Mouse (Mus musculus) kidney, adult 2 months (tissue): ENCODE data around the gene Cct5. TPM values are rescaled to one million over a fixed set of nuclear protein-coding genes. Genes with fewer than 3 reads are reported as not detected.

ENCODE experiments used
- DNase-seq: peaks from one replicate; pipeline ENCODE4 v3.0.0; 2021
- H3K27ac ChIP-seq: fragments of 200-500 bp; 2 replicates; pipeline ENCODE4 v1.5.1; 2012; ENCODE audit warnings: low read depth, low read length, control low read depth, inconsistent platforms; ENCODE audit not compliant: insufficient read depth
- H3K27me3 ChIP-seq: fragments of 200-500 bp; replicated peaks from 2 replicates; pipeline ENCODE4 v1.6.1; 2012; ENCODE audit warnings: mild to moderate bottlenecking, moderate library complexity, low read length, inconsistent platforms; ENCODE audit not compliant: control insufficient read depth, insufficient read depth
- H3K36me3 ChIP-seq: fragments of 200-500 bp; 2 replicates; pipeline ENCODE4 v1.6.1; 2012; ENCODE audit warnings: mild to moderate bottlenecking, moderate library complexity, low read length, inconsistent platforms; ENCODE audit not compliant: control insufficient read depth, insufficient read depth
- H3K4me1 ChIP-seq: fragments of 200-500 bp; 2 replicates; pipeline ENCODE4 v1.6.1; 2011; ENCODE audit warnings: low read length; ENCODE audit not compliant: control insufficient read depth, insufficient read depth
- H3K4me3 ChIP-seq: fragments of 200-500 bp; 2 replicates; pipeline ENCODE4 v1.5.1; 2011; ENCODE audit warnings: mild to moderate bottlenecking, low read depth, low read length, control low read depth; ENCODE audit not compliant: insufficient read depth
- CTCF ChIP-seq: fragments of 200-500 bp; conservative IDR thresholded peaks from 2 replicates; pipeline ENCODE4 v1.5.1; 2011; ENCODE audit warnings: low read depth, mild to moderate bottlenecking, control low read depth, low read length, moderate library complexity, mixed read lengths; ENCODE audit not compliant: insufficient read depth, insufficient read length
- POLR2A ChIP-seq: fragments of 200-500 bp; IDR thresholded peaks from one replicate; pipeline ENCODE4 v1.6.1; 2011; ENCODE audit warnings: low read depth, low read length, control low read depth
- WGBS: fragments of 180-500 bp; shearing (Covaris S2); methylation state at CpG from one replicate; pipeline ENCODE4 v1.1.7; 2018; 5-methylcytosine and 5-hydroxymethylcytosine counted together
- polyA plus RNA-seq: library from polyadenylated mRNA; depleted of rRNA; stranded (reverse); fragments of >200 nt; gene quantifications from 2 replicates; pipeline ENCODE4 v1.2.3, GENCODE M21; 2012; rRNA removed

Gene Cct5
- polyA plus RNA-seq, 1 experiment = 102 TPM

DNA sequence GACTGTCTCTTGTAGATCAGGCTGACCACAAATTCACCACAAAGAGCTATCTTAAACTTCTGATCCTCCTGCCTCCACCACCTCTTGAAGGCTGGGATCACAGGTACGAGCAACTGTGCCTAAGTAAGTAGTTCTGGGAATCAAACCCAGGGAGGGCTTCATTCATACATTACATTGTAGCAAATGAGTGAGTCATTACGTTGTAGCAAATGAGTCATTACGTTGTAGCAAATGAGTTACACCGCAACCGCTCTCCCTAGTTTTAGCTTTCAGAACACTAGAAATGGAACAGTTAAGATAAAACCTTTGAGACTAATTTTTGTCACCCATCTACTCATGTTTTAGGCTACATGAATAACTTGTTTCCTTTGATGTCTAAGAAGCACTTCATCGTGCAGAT, 55.3 kb downstream of the Cct5 start:
- no peak overlapping the region for H3K4me3 ChIP-seq
- H3K4me1 ChIP-seq = peaks cover 26% of the 10 kb centered on the region
- no peaks in the 10 kb centered on the region for H3K27me3 ChIP-seq
- TF ChIP-seq POLR2A (no peak), CTCF (no peak)
- 77% methylated on average over 6 of the region's 6 CpGs for WGBS
- H3K27ac ChIP-seq = no peak overlapping the region; the same call in 1 of the 2 replicates
- no peaks in the 10 kb centered on the region for H3K36me3 ChIP-seq
- no peak for DNase-seq

DNA sequence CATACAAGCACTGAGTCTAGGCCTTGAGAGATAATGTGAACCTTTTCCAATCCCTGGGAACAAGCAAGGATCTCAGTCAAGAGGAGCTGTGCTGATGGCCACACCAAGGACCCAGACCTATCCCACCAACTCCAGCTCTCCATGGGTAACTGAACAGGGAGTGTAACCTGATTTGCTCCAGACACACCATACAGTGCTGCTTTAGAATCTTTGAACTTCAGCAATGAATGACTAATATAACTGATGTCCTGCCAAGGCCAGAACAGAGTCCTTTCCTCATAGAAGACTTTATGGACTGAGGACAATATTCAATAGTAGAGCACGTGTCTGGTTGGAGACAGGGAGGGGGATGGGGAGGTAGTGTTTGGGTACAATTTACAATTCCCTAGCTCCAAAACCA, 56.5 kb downstream of the Cct5 start:
- WGBS = 49% methylated on average over 1 of the region's 1 CpGs
- Histone ChIP-seq H3K4me3 (no peak overlapping the region), H3K4me1 (peaks cover 38% of the 10 kb centered on the region), H3K27me3 (no peaks in the 10 kb centered on the region), H3K27ac (peak overlapping the region; percentile 89), H3K36me3 (no peaks in the 10 kb centered on the region)
- TF ChIP-seq POLR2A (no peak), CTCF (no peak)
- DNase-seq = peak; percentile 83

GRCm38 (mm10) chr15:31543246-31543645, 58.4 kb downstream of the Cct5 start:
- no peak for DNase-seq
- WGBS = 20% methylated on average over 3 of the region's 3 CpGs
- Histone ChIP-seq H3K36me3 (no peaks in the 10 kb centered on the region), H3K27ac (peak overlapping the region; percentile 36; the same call in 1 of the 2 replicates), H3K4me1 (peaks cover 41% of the 10 kb centered on the region), H3K27me3 (no peaks in the 10 kb centered on the region), H3K4me3 (no peak overlapping the region)
- TF ChIP-seq CTCF = no peak
- TF ChIP-seq POLR2A = no peak

- peaks cover 41% of the 10 kb centered on the region for H3K4me1 ChIP-seq
- H3K27me3 ChIP-seq = no peaks in the 10 kb centered on the region
- WGBS = 13% methylated on average over 10 of the region's 10 CpGs
- peak; percentile 77 for DNase-seq
- peak overlapping the region; percentile 92 for H3K27ac ChIP-seq
- H3K36me3 ChIP-seq = no peaks in the 10 kb centered on the region
- no peak overlapping the region for H3K4me3 ChIP-seq
- no peak for TF ChIP-seq CTCF
- TF ChIP-seq POLR2A = no peak
Observed at GRCm38 (mm10) chr15:31542013-31542958, 59.3 kb downstream of the Cct5 start.

Other genes starting within 250 kb of the Cct5 start
- gene Ankrd33b, start 234.1 kb downstream of the Cct5 start, polyA plus RNA-seq = 21.8 and 26.9 TPM in 2 replicates
- gene Ropn1l, start 148.1 kb downstream of the Cct5 start, polyA plus RNA-seq = 5.6 and 6.9 TPM in 2 replicates
- 36.1 and 46.6 TPM in 2 replicates for gene March6, start 70.8 kb downstream of the Cct5 start, polyA plus RNA-seq
- 343 and 361 TPM in 2 replicates for gene Cmbl, start 36.4 kb downstream of the Cct5 start, polyA plus RNA-seq
- gene Fam173b, start within 50 bp of the Cct5 start, polyA plus RNA-seq = 10.8 and 13.6 TPM in 2 replicates